Mouse (Mus musculus): ENCODE measurements around the gene Gm10772.
"Not testable (repeated sequence)": the region's sequence is repeated elsewhere in the genome, so short reads cannot be mapped to it uniquely, and the experiment has no call there.

Gene Gm10772

DNA sequence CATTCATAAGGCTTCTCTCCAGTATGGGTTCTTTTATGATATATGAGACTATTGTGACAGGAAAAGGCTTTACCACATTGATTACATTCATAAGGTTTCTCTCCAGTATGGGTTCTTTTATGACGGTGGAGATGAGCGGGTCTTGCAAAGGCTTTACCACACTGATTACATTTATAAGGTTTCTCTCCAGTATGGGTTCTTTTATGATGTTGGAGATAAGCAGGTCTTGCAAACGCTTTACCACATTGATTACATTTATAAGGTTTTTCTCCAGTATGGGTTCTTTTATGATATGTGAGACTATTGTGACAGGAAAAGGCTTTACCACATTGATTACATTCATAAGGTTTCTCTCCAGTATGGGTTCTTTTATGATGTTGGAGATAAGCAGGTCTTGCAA lies at the start of gene Gm10772:
Gene Gm10772 (minus strand): TSS at position 101 of the 400 bp plus-strand sequence.
- TF ChIP-seq GATA4 (IDR thresholded peaks at IDR 0.05; ENCODE audit: insufficient replicate concordance, low read length): not testable (repeated sequence)

- TF ChIP-seq GATA4 (IDR thresholded peaks at IDR 0.05; ENCODE audit: insufficient replicate concordance, low read length): no peak
Measured at GRCm38 (mm10) chr13:66214349-66214748, 13.0 kb downstream of the Gm10772 start.

Measured in liver, adult (tissue).